Mouse (Mus musculus) forebrain, embryonic 14.5 days (tissue): ENCODE measurements around the gene Nomo1. TPM values are rescaled to one million over a fixed set of nuclear protein-coding genes. Genes with fewer than 3 reads are reported as not detected.

Source experiments
- ATAC-seq: fragments of 200-750 bp; cut with Nextera tagmentation; 2 replicates; pipeline ENCODE4 v1.8.0; 2017; ENCODE audit warnings: mild to moderate bottlenecking, moderate library complexity
- DNase-seq: peaks from one replicate; pipeline ENCODE4 v3.0.0-alpha.2; 2015; ENCODE audit warnings: low spot score
- H3K27ac ChIP-seq: fragments of 300-500 bp; sonication (generic); 2 replicates; pipeline ENCODE4 v1.5.1; 2014; ENCODE audit warnings: low read depth, mild to moderate bottlenecking, control low read depth, low read length, moderate library complexity
- H3K27me3 ChIP-seq: fragments of 300-500 bp; sonication (generic); replicated peaks from 2 replicates; pipeline ENCODE4 v1.6.1; 2014; ENCODE audit warnings: low read length, control low read depth, mixed read lengths; ENCODE audit not compliant: control insufficient read depth, insufficient read depth
- H3K36me3 ChIP-seq: fragments of 300-500 bp; sonication (generic); 2 replicates; pipeline ENCODE4 v1.6.1; 2014; ENCODE audit warnings: low read length, control low read depth; ENCODE audit not compliant: control insufficient read depth, insufficient read depth
- H3K4me1 ChIP-seq: fragments of 300-500 bp; sonication (generic); 2 replicates; pipeline ENCODE4 v1.6.1; 2014; ENCODE audit warnings: antibody characterized with exemption, low read length, control low read depth; ENCODE audit not compliant: control insufficient read depth, insufficient read depth
- H3K4me2 ChIP-seq: fragments of 300-500 bp; sonication (generic); 2 replicates; pipeline ENCODE4 v1.6.1; 2014; ENCODE audit warnings: mild to moderate bottlenecking, control low read depth, low read length
- H3K4me3 ChIP-seq: fragments of 300-500 bp; sonication (generic); 2 replicates; pipeline ENCODE4 v1.5.1; 2014; ENCODE audit warnings: low read depth, low read length, control low read depth
- H3K9ac ChIP-seq: fragments of 300-500 bp; sonication (generic); 2 replicates; pipeline ENCODE4 v1.6.1; 2014; ENCODE audit warnings: mild to moderate bottlenecking, low read length, control low read depth, moderate library complexity
- H3K9me3 ChIP-seq: fragments of 300-500 bp; sonication (generic); replicated peaks from 2 replicates; pipeline ENCODE4 v1.6.1; 2016; ENCODE audit warnings: low read length, control low read depth, mixed read lengths; ENCODE audit not compliant: control insufficient read depth
- WGBS: fragments of 180-500 bp; shearing (Covaris S2); extraction: QIAGEN DNeasy Blood & Tissue Kit; methylation state at CpG from one replicate; pipeline ENCODE4 v1.1.7; 2014; 5-methylcytosine and 5-hydroxymethylcytosine counted together
- polyA plus RNA-seq: library from polyadenylated mRNA; unstranded; fragments of >200 nt; fragmentation: Nextera tagmentation; extraction: Ambion mirVana; gene quantifications from 2 replicates; pipeline ENCODE4 v1.2.1, GENCODE M21; 2014

The Nomo1 gene
- polyA plus RNA-seq, 1 experiment from 2014 or later = 19.6 TPM

DNA sequence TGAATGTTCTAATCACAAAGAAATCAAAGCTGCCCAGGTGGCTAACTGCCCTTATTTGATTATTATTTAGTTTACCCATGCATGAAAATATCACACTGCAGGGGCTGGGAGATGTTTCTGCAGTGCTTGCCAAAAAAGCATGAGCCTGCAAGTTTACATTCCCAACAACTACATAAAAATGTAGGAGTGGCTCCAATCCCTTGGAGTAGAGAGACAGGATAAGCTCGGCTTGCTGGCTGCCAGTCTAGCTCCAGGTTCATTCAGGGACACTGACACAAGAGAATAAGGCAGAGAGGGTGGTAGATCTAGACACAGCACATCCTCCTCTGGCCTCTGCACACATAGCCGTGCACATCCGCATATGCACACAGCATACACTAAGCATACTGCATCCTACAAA, 13.9 kb upstream of the Nomo1 start:
- no peaks in the 10 kb centered on the region for H3K27me3 ChIP-seq
- no peak overlapping the region for H3K4me2 ChIP-seq
- H3K9me3 ChIP-seq = no peaks in the 10 kb centered on the region
- ATAC-seq (no peak), DNase-seq (no peak)
- no peak overlapping the region for H3K4me3 ChIP-seq
- no peaks in the 10 kb centered on the region for H3K36me3 ChIP-seq
- H3K9ac ChIP-seq = no peak overlapping the region
- WGBS = 70% methylated on average over 3 of the region's 3 CpGs
- no peak overlapping the region for H3K27ac ChIP-seq
- no peaks in the 10 kb centered on the region for H3K4me1 ChIP-seq

DNA sequence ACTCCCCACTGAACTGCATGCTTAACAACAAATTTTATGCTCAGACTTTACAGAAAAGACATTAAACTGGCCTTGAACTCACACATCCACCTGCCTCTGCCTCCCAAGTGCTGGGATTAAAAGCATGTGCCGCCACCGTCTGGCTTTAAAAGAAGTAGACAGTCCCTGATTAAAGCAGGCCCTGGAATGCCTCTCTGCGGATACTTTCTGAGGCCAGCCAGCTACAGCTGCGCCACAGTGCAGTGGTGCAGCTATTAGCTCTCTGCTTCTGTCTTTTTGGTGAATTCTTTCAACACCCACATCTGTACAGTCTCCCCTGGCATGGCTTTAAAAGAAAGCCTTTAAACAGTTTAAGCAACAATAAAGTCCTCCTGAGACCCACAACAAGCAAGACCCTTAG, 11.5 kb upstream of the Nomo1 start:
- DNase-seq (no peak), ATAC-seq (no peak)
- Histone ChIP-seq H3K4me2 (no peak overlapping the region), H3K4me3 (no peak overlapping the region), H3K36me3 (no peaks in the 10 kb centered on the region), H3K4me1 (no peaks in the 10 kb centered on the region), H3K27ac (no peak overlapping the region), H3K9ac (no peak overlapping the region), H3K27me3 (no peaks in the 10 kb centered on the region), H3K9me3 (no peaks in the 10 kb centered on the region)
- 32% methylated on average over 4 of the region's 4 CpGs for WGBS

DNA sequence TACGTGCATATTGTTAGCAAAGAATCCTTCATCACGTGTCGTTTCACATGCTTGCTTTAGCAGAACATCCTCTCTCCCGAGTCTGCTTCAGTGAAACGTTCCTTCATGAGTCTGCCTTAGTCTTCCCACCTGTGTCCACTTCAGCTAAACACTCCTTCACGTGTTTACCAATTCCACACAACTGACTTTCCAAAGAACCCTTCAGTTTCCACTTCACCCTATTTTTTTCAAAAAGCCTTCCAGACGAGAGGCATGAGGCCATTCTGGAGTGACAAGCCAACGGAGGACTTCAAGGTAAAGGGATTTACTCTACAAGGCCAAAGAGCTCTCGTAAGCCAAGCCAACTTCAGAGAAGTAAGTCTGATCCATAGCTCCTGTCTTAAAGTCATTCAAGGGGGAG, 8.1 kb upstream of the Nomo1 start:
- ATAC-seq (no peak), DNase-seq (no peak)
- Histone ChIP-seq H3K4me1 (no peaks in the 10 kb centered on the region), H3K4me3 (no peak overlapping the region), H3K9me3 (no peaks in the 10 kb centered on the region), H3K9ac (no peak overlapping the region), H3K27me3 (no peaks in the 10 kb centered on the region), H3K4me2 (no peak overlapping the region), H3K36me3 (no peaks in the 10 kb centered on the region), H3K27ac (no peak overlapping the region)
- WGBS = 77% methylated on average over 9 of the region's 9 CpGs

DNA sequence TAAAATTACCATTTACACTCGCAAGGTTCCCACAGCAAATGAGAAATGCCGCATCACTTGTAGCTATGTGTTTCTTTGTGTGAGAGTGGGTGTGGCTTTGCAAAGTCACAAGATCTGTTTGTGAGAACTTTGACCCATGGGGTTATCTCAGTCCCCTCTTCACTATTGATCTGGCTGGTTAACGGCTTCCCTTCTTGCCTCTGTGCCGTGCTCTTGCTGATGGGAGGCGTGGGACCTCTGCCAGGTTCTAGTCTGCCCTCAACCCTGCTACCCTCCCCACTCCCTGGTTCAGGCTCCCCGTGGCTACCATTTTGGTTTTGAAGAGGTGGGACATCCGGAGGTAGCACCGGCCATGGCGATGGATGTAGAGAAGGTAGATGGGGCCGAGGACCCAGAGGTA, 4.8 kb upstream of the Nomo1 start:
- WGBS = 88% methylated on average over 10 of the region's 10 CpGs
- Histone ChIP-seq H3K4me2 (no peak overlapping the region), H3K9ac (no peak overlapping the region), H3K27ac (no peak overlapping the region), H3K36me3 (no peaks in the 10 kb centered on the region), H3K9me3 (no peaks in the 10 kb centered on the region), H3K4me3 (no peak overlapping the region), H3K27me3 (no peaks in the 10 kb centered on the region), H3K4me1 (no peaks in the 10 kb centered on the region)
- ATAC-seq (no peak), DNase-seq (no peak)

DNA sequence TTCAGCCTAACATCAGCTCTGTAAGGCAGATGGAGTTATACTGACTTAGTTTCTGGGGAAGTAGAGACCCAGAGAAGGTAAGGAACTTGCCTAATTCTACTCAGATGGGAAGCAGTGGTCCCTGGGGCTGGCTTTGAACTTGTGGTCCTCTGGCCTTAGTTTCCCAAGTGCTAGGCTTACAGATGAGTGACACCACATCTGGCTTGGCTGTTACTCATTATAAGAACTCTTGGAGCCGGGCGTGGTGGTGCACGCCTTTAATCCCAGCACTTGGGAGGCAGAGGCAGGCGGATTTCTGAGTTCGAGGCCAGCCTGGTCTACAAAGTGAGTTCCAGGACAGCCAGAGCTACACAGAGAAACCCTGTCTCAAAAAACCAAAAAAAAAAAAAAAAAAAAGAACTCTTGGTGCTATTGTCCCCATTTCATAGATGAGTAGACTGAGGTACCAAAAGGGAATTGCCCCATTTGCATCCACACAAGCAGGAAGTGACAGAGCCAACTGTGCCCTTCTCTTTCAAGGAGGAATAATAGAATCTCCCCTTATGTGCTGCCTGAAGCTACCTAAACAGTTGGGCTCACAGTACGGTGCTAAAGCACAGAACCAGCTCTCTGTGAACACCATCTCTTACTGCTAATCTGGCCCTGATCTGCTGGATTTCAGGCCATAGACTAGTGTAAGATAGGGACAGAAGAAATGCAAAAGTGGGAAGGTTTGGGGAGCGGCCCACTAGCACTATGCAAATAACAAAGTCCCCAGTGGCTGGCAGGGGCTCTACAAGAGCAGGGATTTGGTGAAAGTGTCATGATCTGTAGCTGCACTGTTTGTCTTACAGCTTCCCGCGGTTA, 4.0 kb upstream of the Nomo1 start:
- no peaks in the 10 kb centered on the region for H3K27me3 ChIP-seq
- H3K4me2 ChIP-seq = no peak overlapping the region
- DNase-seq = no peak
- H3K4me3 ChIP-seq = no peak overlapping the region
- 71% methylated on average over 9 of the region's 9 CpGs for WGBS
- peaks cover 4% of the 10 kb centered on the region for H3K4me1 ChIP-seq
- no peaks in the 10 kb centered on the region for H3K9me3 ChIP-seq
- no peak for ATAC-seq
- no peak overlapping the region; the same call in 1 of the 2 replicates for H3K9ac ChIP-seq
- no peaks in the 10 kb centered on the region for H3K36me3 ChIP-seq
- no peak overlapping the region for H3K27ac ChIP-seq

DNA sequence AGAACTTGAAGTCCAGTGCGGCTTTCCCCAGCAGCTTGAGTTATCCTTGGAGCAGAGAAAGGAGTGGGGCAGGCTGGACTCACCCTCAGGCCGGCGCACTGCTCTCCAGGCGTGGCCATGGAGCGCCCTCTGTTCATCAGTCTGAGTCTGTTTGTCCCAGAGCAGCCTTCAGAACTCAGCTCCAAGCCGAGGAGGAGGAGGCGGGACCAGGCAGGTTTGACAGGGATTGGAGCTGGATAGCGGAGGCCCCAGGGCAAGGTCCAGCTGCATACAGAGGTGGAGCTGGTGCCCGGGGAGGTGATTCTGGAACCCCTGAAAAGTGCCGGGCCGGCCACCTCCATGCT, 3.4 kb upstream of the Nomo1 start, which contains the start of gene Abcc6:
Gene Abcc6, minus strand, starts transcription at position 158 of the 344 bp plus-strand sequence.
- ATAC-seq = no peak
- Histone ChIP-seq H3K27me3 (no peaks in the 10 kb centered on the region), H3K9ac (no peak within 1 kb of the TSS; the same call in 1 of the 2 replicates), H3K27ac (no peak within 1 kb of the TSS), H3K4me2 (no peak within 1 kb of the TSS), H3K4me3 (no peak within 1 kb of the TSS), H3K36me3 (no peaks in the 10 kb centered on the region), H3K9me3 (no peaks in the 10 kb centered on the region), H3K4me1 (peaks cover 10% of the 10 kb centered on the region)
- WGBS = 6% methylated on average over 11 of the region's 11 CpGs
- DNase-seq = no peak

DNA sequence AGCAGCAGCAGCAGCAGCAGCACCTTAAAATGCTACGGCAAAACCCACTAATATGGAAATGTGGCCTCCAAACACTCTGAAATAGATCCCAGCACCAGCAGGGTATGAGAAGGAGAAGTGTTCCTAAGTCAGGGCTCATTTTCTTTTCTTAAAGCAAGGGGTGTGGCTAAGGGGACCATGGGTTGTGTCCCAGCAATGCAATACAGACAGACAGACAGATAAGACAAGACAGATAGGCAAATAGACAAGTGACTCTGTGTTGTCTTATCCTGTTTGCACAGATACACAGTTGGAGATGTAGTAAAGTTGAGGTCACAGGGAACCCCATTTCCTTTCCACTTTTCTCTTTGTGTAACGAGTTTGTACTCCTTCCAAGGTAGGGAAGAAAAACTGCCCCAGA, 2.4 kb upstream of the Nomo1 start:
- WGBS = 80% methylated on average over 2 of the region's 2 CpGs
- no peaks in the 10 kb centered on the region for H3K27me3 ChIP-seq
- no peak overlapping the region for H3K27ac ChIP-seq
- H3K4me1 ChIP-seq = peaks cover 11% of the 10 kb centered on the region
- DNase-seq (no peak), ATAC-seq (no peak)
- no peak overlapping the region for H3K4me3 ChIP-seq
- H3K9ac ChIP-seq = no peak overlapping the region
- H3K36me3 ChIP-seq = no peaks in the 10 kb centered on the region
- no peak overlapping the region for H3K4me2 ChIP-seq
- no peaks in the 10 kb centered on the region for H3K9me3 ChIP-seq

DNA sequence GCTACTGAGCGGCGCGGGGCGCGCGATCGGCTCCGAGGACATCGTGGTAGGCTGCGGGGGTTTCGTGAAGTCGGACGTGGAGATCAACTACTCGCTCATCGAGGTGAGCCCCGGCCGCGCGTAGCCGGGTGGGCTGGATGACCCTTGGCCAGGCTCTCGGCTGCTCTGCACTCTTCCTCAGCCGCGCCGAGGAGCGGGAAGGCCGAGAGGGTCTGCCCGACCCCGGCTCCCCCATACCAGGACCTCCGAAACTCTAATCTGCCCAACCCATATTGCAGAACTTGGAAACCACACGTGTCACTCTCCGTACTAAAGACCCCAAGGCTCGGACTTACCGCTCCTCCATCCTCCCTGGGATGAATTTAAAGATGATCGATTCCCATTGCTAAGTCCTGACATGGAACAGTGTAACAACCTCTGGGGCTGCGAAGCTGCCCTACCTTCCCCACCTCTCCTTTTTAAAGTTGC, 406 bp downstream of the Nomo1 start:
- H3K4me1 ChIP-seq = peaks cover 11% of the 10 kb centered on the region
- peaks cover 15% of the 10 kb centered on the region for H3K36me3 ChIP-seq
- no peak for DNase-seq
- no peaks in the 10 kb centered on the region for H3K9me3 ChIP-seq
- peak overlapping the region; percentile 88 for H3K4me3 ChIP-seq
- ATAC-seq = no peak
- H3K27ac ChIP-seq = peak overlapping the region; percentile 55; the same call in 1 of the 2 replicates
- H3K4me2 ChIP-seq = peak overlapping the region; percentile 88
- H3K9ac ChIP-seq = peak overlapping the region; percentile 87
- H3K27me3 ChIP-seq = no peaks in the 10 kb centered on the region
- WGBS = under 1% methylated on average over 25 of the region's 35 CpGs

DNA sequence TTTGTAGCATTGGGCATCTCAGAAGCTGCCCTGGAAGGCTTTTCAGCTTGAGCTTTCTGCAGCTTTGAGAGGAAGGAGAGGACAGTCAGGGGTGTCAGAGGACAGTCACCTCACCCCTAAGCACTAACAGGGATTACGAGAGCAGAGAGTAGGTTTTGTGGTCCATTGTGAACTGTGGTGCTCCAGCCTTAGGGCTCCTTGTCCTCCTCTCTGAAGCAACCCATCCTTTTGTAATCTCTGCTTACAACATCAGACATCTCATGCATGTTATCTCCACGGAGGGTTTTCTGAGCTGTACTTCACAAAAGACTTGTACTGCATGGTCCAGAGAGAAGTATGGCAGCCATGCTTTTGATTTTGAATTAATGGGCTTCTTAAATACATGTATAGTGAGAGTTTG, 1.5 kb downstream of the Nomo1 start:
- peaks cover 11% of the 10 kb centered on the region for H3K4me1 ChIP-seq
- WGBS = 84% methylated on average over 2 of the region's 2 CpGs
- H3K4me2 ChIP-seq = peak overlapping the region; percentile 88
- DNase-seq = no peak
- ATAC-seq = no peak
- no peak overlapping the region for H3K4me3 ChIP-seq
- H3K27me3 ChIP-seq = no peaks in the 10 kb centered on the region
- H3K27ac ChIP-seq = no peak overlapping the region
- peak overlapping the region; percentile 87 for H3K9ac ChIP-seq
- H3K36me3 ChIP-seq = peaks cover 25% of the 10 kb centered on the region
- H3K9me3 ChIP-seq = no peaks in the 10 kb centered on the region
